Mouse (Mus musculus) kidney, adult 2 months (tissue): Measurements from ENCODE around the gene Cetn4.

Experiments used
- CTCF ChIP-seq: fragments of 200-500 bp; conservative IDR thresholded peaks from 2 replicates; pipeline ENCODE4 v1.5.1; 2011; ENCODE audit warnings: low read depth, mild to moderate bottlenecking, control low read depth, low read length, moderate library complexity, mixed read lengths; ENCODE audit not compliant: insufficient read depth, insufficient read length
- POLR2A ChIP-seq: fragments of 200-500 bp; IDR thresholded peaks from one replicate; pipeline ENCODE4 v1.6.1; 2011; ENCODE audit warnings: low read depth, low read length, control low read depth

DNA sequence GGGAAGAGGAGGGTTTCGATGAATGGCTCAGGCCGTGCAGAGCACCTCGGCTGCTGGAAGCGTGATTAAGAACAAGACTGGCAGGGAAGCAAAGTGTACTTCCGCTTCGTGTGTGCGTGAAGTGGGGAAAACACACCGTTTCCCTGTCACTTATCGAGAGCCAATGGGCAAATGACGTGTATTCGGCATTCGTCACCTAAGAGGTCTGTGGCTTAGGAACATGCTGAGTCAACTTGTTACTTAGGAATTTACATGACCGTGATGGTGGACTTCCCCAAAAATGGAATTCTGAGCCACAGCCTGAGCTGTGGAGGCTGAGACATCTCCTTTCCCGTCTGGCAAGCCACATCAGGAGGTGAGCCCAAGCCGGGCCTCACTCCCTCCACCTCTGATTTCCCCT is 54.7 kb downstream of the Cetn4 start:
- TF ChIP-seq CTCF (no peak), POLR2A (no peak)
